Mouse (Mus musculus): Measurements from ENCODE around the gene Olfr695.

- no peak for TF ChIP-seq CTCF (IDR thresholded peaks at IDR 0.05; ENCODE audit: control insufficient read depth, insufficient read depth, insufficient replicate concordance, low read depth, low read length)
- TF ChIP-seq POLR2A (IDR thresholded peaks at IDR 0.05; ENCODE audit: control insufficient read depth, low read depth, low read length) = no peak
These were observed 24.5 kb downstream of the Olfr695 start, which contains the start of gene Olfr694 for GRCm38 (mm10) chr7:106691714-106692113.

All from testis, adult 2 months (tissue).